Mouse (Mus musculus): ENCODE data around the gene F2rl2.

DNA sequence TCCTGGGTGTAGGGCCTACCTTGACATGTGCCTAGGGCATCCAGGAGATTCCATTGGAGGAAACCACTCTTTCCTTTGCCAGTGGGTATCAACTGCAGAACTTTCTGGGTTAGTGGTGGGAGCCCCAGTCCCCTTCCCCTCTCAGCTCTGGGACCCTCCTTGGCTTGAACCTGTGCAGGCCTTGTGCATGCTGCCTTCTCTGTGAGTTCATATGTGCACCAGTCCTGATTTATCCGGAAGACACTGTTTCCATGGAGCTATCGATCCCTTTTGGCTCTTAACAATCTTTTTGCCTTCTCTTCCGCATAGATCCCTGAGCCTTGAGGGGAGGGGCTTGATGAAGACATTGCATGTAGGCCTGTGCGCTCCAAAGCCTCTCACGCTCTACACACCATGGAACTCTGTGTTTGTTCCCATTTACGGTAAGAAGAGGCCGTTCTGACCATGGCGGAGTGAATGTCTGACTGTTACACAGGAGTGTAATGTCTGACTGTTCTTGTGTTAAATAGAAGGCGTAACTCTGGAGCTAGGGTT lies 466 bp upstream of the F2rl2 start:
- no peak for TF ChIP-seq MAZ (IDR thresholded peaks at IDR 0.05; ENCODE audit: low read depth, low read length)
- no peak for TF ChIP-seq POLR2A (IDR thresholded peaks at IDR 0.05; ENCODE audit: control insufficient read depth in 1 of 2, insufficient read depth in 1 of 2, low read depth in 1 of 2, low read length in 2 of 2, poor library complexity in 1 of 2)
- TF ChIP-seq ETS1 (IDR thresholded peaks at IDR 0.05; ENCODE audit: low read depth, low read length) = no peak
- no peak for TF ChIP-seq CTCF (IDR thresholded peaks at IDR 0.05 in 2 of 3, conservative IDR thresholded peaks at IDR 0.05 in 1 of 3; ENCODE audit: control insufficient read depth in 1 of 3, insufficient read depth in 1 of 3, low read depth in 2 of 3, low read length in 3 of 3, poor library complexity in 1 of 3, severe bottlenecking in 1 of 3)
- TF ChIP-seq USF2 (IDR thresholded peaks at IDR 0.05; ENCODE audit: borderline replicate concordance in 1 of 2, insufficient read depth in 1 of 2, low read depth in 1 of 2, low read length in 2 of 2) = no peak
- no peak for TF ChIP-seq EP300 (IDR thresholded peaks at IDR 0.05; ENCODE audit: low read depth in 1 of 2, low read length in 2 of 2)
- TF ChIP-seq JUND (IDR thresholded peaks at IDR 0.05; ENCODE audit: low read depth, low read length) = no peak
- no peak for TF ChIP-seq POLR2AphosphoS5 (IDR thresholded peaks at IDR 0.05; ENCODE audit: borderline replicate concordance, low read depth, low read length)
- no peak for TF ChIP-seq CHD2 (IDR thresholded peaks at IDR 0.05; ENCODE audit: low read length)
- no peak for TF ChIP-seq RCOR1 (IDR thresholded peaks at IDR 0.05; ENCODE audit: low read depth, low read length)
- TF ChIP-seq MAX (IDR thresholded peaks at IDR 0.05; ENCODE audit: low read length) = no peak
